Mouse (Mus musculus) hematopoietic multipotent progenitor cell, adult 10-12 weeks (in vitro differentiated cells): Measurements from ENCODE around the gene Fancd2. TPM values are rescaled to one million over a fixed set of nuclear protein-coding genes. Genes with fewer than 3 reads are reported as not detected.

Experiments used
- polyA plus RNA-seq: library from polyadenylated mRNA; stranded (reverse); fragments of >175 nt; gene quantifications from 2 replicates; pipeline ENCODE4 v1.2.3, GENCODE M21; 2012; ENCODE audit warnings: low replicate concordance

Gene Fancd2
- polyA plus RNA-seq, result 0.29 and 0.49 TPM in 2 replicates

GRCm38 (mm10) chr6:113530932-113531839 is at the start of gene Fancd2, which contains the start of gene Emc3:
Gene Fancd2, plus strand, starts transcription at chr6:113531682.
Gene Emc3, minus strand, starts transcription at chr6:113531652.

GRCm38 (mm10) chr6:113483100-113483615 is 48.3 kb upstream of the Fancd2 start, which contains the start of gene Creld1:
Gene Creld1, plus strand, starts transcription at chr6:113483297.

GRCm38 (mm10) chr6:113501388-113502084 is 29.9 kb upstream of the Fancd2 start, which contains the start of gene Prrt3:
Gene Prrt3, minus strand, starts transcription at chr6:113501931.

GRCm38 (mm10) chr6:113600543-113601139 is 69.2 kb downstream of the Fancd2 start, which contains the start of gene Fancd2os:
Gene Fancd2os, minus strand, starts transcription at chr6:113600715.

GRCm38 (mm10) chr6:113604432-113605223 is 73.1 kb downstream of the Fancd2 start, which contains the start of gene Brk1:
Gene Brk1, plus strand, starts transcription at chr6:113604772.

GRCm38 (mm10) chr6:113623941-113624751 is 92.7 kb downstream of the Fancd2 start, which contains the start of gene Vhl:
Gene Vhl, plus strand, starts transcription at chr6:113623959.

GRCm38 (mm10) chr6:113638302-113639040 is 107.0 kb downstream of the Fancd2 start, which contains the start of gene Irak2:
Gene Irak2, plus strand, starts transcription at chr6:113638467.

Other genes starting within 250 kb of the Fancd2 start
- 0.08 and 0.11 TPM in 2 replicates for gene Cpne9, start 249.4 kb upstream of the Fancd2 start, polyA plus RNA-seq
- 36.5 and 95.3 TPM in 2 replicates for gene Brpf1, start 224.5 kb upstream of the Fancd2 start, polyA plus RNA-seq
- gene Ogg1, start 204.7 kb upstream of the Fancd2 start, polyA plus RNA-seq, result 8.4 and 10.8 TPM in 2 replicates
- gene Camk1, start 187.7 kb upstream of the Fancd2 start, polyA plus RNA-seq, result 8.6 and 13.3 TPM in 2 replicates
- 44.8 and 81.1 TPM in 2 replicates for gene Tada3, start 153.8 kb upstream of the Fancd2 start, polyA plus RNA-seq
- 255 and 685 TPM in 2 replicates for gene Arpc4, start 153.6 kb upstream of the Fancd2 start, polyA plus RNA-seq
- gene Ttll3, start 142.4 kb upstream of the Fancd2 start, polyA plus RNA-seq, result 18.3 and 25.1 TPM in 2 replicates
- 78.3 and 88.5 TPM in 2 replicates for gene Rpusd3, start 112.3 kb upstream of the Fancd2 start, polyA plus RNA-seq
- gene Cidec, start 95.9 kb upstream of the Fancd2 start, polyA plus RNA-seq, result not detected in 2 replicates
- gene Jagn1, start 89.1 kb upstream of the Fancd2 start, polyA plus RNA-seq, result 7.8 and 9.2 TPM in 2 replicates
- 0.45 and 1.00 TPM in 2 replicates for gene Il17re, start 73.2 kb upstream of the Fancd2 start, polyA plus RNA-seq
- 0.68 and 1.3 TPM in 2 replicates for gene Il17rc, start 60.3 kb upstream of the Fancd2 start, polyA plus RNA-seq
- gene Creld1, start 48.4 kb upstream of the Fancd2 start, polyA plus RNA-seq, result 24.9 and 25.5 TPM in 2 replicates
- gene Prrt3, start 29.8 kb upstream of the Fancd2 start, polyA plus RNA-seq, result 0.06 and 0.38 TPM in 2 replicates
- gene Emc3, start within 50 bp of the Fancd2 start, polyA plus RNA-seq, result 23.9 and 78.7 TPM in 2 replicates
- gene Fancd2os, start 69.0 kb downstream of the Fancd2 start, polyA plus RNA-seq, result not detected in 2 replicates
- 24.5 and 57.9 TPM in 2 replicates for gene Brk1, start 73.1 kb downstream of the Fancd2 start, polyA plus RNA-seq
- 8.2 and 21.3 TPM in 2 replicates for gene Vhl, start 92.3 kb downstream of the Fancd2 start, polyA plus RNA-seq
- 79.5 and 135 TPM in 2 replicates for gene Irak2, start 106.8 kb downstream of the Fancd2 start, polyA plus RNA-seq
- 39.9 and 62.7 TPM in 2 replicates for gene Tatdn2, start 165.4 kb downstream of the Fancd2 start, polyA plus RNA-seq
- 0.89 TPM in 1 of 2 replicates, not detected in the other for gene Ghrl, start 188.2 kb downstream of the Fancd2 start, polyA plus RNA-seq
- 12.3 and 33.6 TPM in 2 replicates for gene Sec13, start 209.1 kb downstream of the Fancd2 start, polyA plus RNA-seq